In genomic region chr5:35278741-35279695, GRCm38 (mm10) we compare ENCODE assay signal across 7 mouse cellular contexts. TPM values are rescaled to one million over a fixed set of nuclear protein-coding genes. Genes with fewer than 3 reads are reported as not detected.
DNase-seq lines count a peak whose midpoint lies in the region; ATAC-seq lines count a peak whose summit lies in the region.

No protein-coding gene starts in this region.

- H3K4me2 ChIP-seq in forebrain, embryonic 14.5 days (ENCODE audit: low read length): peak overlapping the region; percentile 74
- H3K4me2 ChIP-seq in intestine, embryonic 15.5 days (replicated peaks): peak overlapping the region; percentile 87
- H3K4me2 ChIP-seq in neural tube, embryonic 11.5 days (ENCODE audit: low read depth): peak overlapping the region; percentile 80

- intact Hi-C loops in left cerebral cortex, postnatal 25 days (cut with DNase I): loop anchor here (1.0 to 5.0 kb wide), 3 partner anchors 51 to 102 kb away; no protein-coding TSS in a partner anchor

- H3K9me3 ChIP-seq in forebrain, embryonic 14.5 days (replicated peaks; ENCODE audit: control insufficient read depth, low read length): no peaks in the 10 kb centered on the region
- no peaks in the 10 kb centered on the region for H3K9me3 ChIP-seq in intestine, embryonic 15.5 days
- H3K9me3 ChIP-seq in neural tube, embryonic 11.5 days (ENCODE audit: control insufficient read depth, low read length): no peaks in the 10 kb centered on the region

- H3K4me1 ChIP-seq in forebrain, embryonic 14.5 days (ENCODE audit: control insufficient read depth, insufficient read depth, low read length): no peaks in the 10 kb centered on the region
- peaks cover 21% of the 10 kb centered on the region; the same call in 1 of the 2 replicates for H3K4me1 ChIP-seq in intestine, embryonic 15.5 days (replicated peaks)
- 0 out of 2 replicates have a peak, but pooled peaks cover 4% of the 10 kb centered on the region for H3K4me1 ChIP-seq in neural tube, embryonic 11.5 days (ENCODE audit: control insufficient read depth, insufficient read depth, low read length)

- under 1% methylated on average over 95 of the region's 118 CpGs for WGBS in forebrain, embryonic 14.5 days
- WGBS in intestine, embryonic 15.5 days: under 1% methylated on average over 116 of the region's 118 CpGs
- WGBS in neural tube, embryonic 11.5 days: under 1% methylated on average over 81 of the region's 118 CpGs

- H3K9ac ChIP-seq in forebrain, embryonic 14.5 days (ENCODE audit: low read length): peak overlapping the region; percentile 53
- no peak overlapping the region for H3K9ac ChIP-seq in intestine, embryonic 15.5 days
- H3K9ac ChIP-seq in neural tube, embryonic 11.5 days (ENCODE audit: low read length): peak overlapping the region; percentile 48

- peaks cover 66% of the 10 kb centered on the region for H3K27me3 ChIP-seq in forebrain, embryonic 14.5 days (replicated peaks; ENCODE audit: control insufficient read depth, insufficient read depth, low read length)
- H3K27me3 ChIP-seq in intestine, embryonic 15.5 days (replicated peaks): peaks cover 76% of the 10 kb centered on the region
- peaks cover 57% of the 10 kb centered on the region for H3K27me3 ChIP-seq in neural tube, embryonic 11.5 days (ENCODE audit: control insufficient read depth, insufficient read depth, low read length)

- DNase-seq in adrenal gland, adult 18-20 months (ENCODE audit: low spot score in 2 of 2): peak; percentile 49 to 54
- DNase-seq in forebrain, embryonic 14.5 days (ENCODE audit: low spot score): peak; percentile 60
- DNase-seq in left cerebral cortex, postnatal 25 days (ENCODE audit: low spot score in 2 of 2): peak; percentile 67 to 70
- peak; percentile 74 for DNase-seq in neural tube, embryonic 11.5 days (ENCODE audit: low spot score)
- DNase-seq in T-cell, adult 2 months (ENCODE audit: low spot score): no peak

- H3K27ac ChIP-seq in forebrain, embryonic 14.5 days (ENCODE audit: low read depth, low read length): no peak overlapping the region
- no peak overlapping the region for H3K27ac ChIP-seq in intestine, embryonic 15.5 days
- H3K27ac ChIP-seq in neural tube, embryonic 11.5 days (ENCODE audit: low read depth, low read length): no peak overlapping the region

- peak overlapping the region; percentile 43 for H3K4me3 ChIP-seq in forebrain, embryonic 14.5 days (ENCODE audit: low read depth, low read length)
- peak overlapping the region; percentile 42 for H3K4me3 ChIP-seq in intestine, embryonic 15.5 days (replicated peaks)
- peak overlapping the region; percentile 36 for H3K4me3 ChIP-seq in neural tube, embryonic 11.5 days (ENCODE audit: low read depth, low read length)

- H3K36me3 ChIP-seq in forebrain, embryonic 14.5 days (ENCODE audit: control insufficient read depth, insufficient read depth, low read length): no peaks in the 10 kb centered on the region
- H3K36me3 ChIP-seq in intestine, embryonic 15.5 days: no peaks in the 10 kb centered on the region
- H3K36me3 ChIP-seq in neural tube, embryonic 11.5 days (ENCODE audit: control insufficient read depth, insufficient read depth, low read length): no peaks in the 10 kb centered on the region

- peak; percentile 52 for ATAC-seq in cerebellum, adult (ENCODE audit: insufficient number of reproducible peaks, low FRiP score, low TSS enrichment)
- ATAC-seq in forebrain, embryonic 14.5 days: peak; percentile 48; the same call in 1 of the 2 replicates
- ATAC-seq in intestine, embryonic 15.5 days: no peak
- no peak for ATAC-seq in neural tube, embryonic 11.5 days (ENCODE audit: insufficient read depth, low FRiP score, low TSS enrichment)

RNA-seq across cellular contexts. Expression of gene Adra2c, which starts 0.9 kb away (rescaled TPM):
- total RNA-seq in adrenal gland, adult 18-20 months (2021): 1 to 10 TPM in 1 of 2 experiments, under 1 TPM in 1; 0.70 to 1.2 TPM
- polyA plus RNA-seq in forebrain, embryonic 14.5 days (2014; fragmentation: Nextera tagmentation; extraction: Ambion mirVana): 0.89 and 0.94 TPM in 2 replicates
- polyA plus RNA-seq in intestine, embryonic 15.5 days (2015; fragmentation: Nextera tagmentation; extraction: Ambion mirVana): 0.05 and 0.08 TPM in 2 replicates
- total RNA-seq in left cerebral cortex, postnatal 25 days (2021): 10 to 100 TPM; 20.6 to 24.4 TPM
- polyA plus RNA-seq in neural tube, embryonic 11.5 days (2014; fragmentation: Nextera tagmentation; extraction: Ambion mirVana): 0.22 and 0.28 TPM in 2 replicates

Comparison
In these comparisons a context has a peak if more than half of its experiments do, and no peak if none do; other contexts are left out.
1. ATAC-seq: peak in cerebellum, adult (single experiment) and forebrain, embryonic 14.5 days (single experiment); none in intestine, embryonic 15.5 days (single experiment) and neural tube, embryonic 11.5 days (single experiment).
2. Peak in every context shown above with its lines, with median percentiles within 50 percentile points of each other: H3K4me2 ChIP-seq and H3K4me3 ChIP-seq.